Mouse (Mus musculus) v-Abl transformed pro-B cells (cell line): Measurements from ENCODE around the gene Agpat3.
"Not testable (repeated sequence)": the region's sequence is repeated elsewhere in the genome, so short reads cannot be mapped to it uniquely, and the experiment has no call there.

Experiments
- in situ Hi-C, 2 experiments: fragments of 400-800 bp; cut with MboI; formaldehyde crosslinking; loops; one replicate each; pipeline ENCODE4 v1.15.1; 2025; ENCODE audit not compliant: unreplicated experiment in 2 of 2

Gene Agpat3

DNA sequence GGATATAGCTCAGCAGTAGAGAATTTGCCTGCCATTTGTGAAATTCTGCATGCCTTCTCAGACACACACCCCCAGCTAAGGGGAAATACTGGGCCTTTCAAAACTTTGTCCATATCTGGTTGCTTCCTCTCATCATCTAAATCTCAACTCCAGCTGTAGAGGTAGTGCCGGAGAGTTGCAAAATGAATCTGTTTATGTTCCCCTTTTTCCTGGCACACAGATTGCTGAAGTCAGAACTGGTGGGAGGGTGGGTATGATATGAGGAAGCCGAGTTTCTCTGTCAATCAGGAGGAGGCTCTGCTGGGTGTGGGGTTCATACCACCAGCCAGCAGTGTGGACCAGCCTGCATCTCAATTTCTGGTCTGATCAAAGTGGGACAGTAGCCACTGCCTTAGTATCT is 11.8 kb upstream of the Agpat3 start:
- in situ Hi-C loops: no loop called here

DNA sequence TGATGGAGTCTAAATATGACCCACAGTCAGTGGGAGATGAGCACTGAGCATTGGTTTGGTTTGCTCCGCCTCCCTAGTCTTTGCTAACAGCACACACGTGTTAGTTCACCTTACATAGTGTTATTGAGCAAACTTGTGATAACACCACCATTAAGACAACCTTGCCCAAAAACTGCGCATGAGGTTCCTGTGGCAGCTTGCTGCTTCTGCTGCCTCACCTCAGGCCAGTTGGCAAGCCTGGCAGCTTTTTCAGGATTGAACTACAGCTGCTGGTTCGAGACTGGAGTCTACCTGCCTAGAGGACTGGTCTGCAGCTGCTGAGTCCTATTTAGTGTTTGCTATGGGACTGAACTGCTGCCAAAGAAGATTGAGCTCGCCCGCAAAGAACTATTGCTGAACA is 11.1 kb upstream of the Agpat3 start:
- in situ Hi-C loops: no loop called here

DNA sequence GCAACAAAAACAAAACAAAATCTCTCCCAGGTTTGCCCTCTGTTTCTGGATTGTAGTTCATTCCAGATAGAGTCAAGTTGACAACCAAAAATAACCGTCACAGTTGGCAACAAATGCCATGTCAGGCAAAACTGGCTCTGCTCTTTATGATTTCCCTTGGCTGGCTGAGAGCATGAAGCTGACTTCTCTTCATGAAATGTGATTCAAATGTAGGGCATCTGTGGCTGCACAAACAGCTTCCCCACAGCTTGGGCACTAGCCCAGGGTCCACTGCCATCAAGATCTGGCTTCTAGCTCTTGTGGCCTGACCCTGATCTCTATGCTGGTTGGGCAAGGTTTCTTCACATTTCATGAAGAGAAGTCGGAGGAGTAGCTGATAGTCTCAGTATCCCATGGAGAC is 9.7 kb upstream of the Agpat3 start:
- in situ Hi-C loops: no loop called here

DNA sequence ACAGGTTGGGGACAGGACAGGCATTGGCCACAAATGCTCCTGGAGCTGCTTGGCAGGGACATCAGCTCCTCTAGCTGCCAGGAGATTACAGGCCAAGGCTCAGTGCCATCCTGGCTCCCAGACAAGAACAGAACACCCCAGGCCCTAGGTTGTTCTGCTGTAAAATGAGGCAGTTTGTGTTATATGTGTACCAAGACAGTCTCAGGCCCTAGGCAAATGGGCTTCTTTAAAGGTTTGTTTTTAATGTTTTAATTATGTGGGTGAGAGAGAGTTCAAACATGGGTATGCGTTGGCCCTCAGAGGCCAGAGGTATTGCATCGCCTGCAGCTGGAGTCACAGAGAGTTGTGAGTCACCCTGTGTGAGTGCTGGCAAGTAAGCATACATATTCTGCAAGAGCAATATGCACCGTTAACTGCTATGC is 8.0 kb upstream of the Agpat3 start:
- in situ Hi-C loops: no loop called here

- in situ Hi-C loops: not testable (repeated sequence)
These were observed 6.7 kb upstream of the Agpat3 start for GRCm38 (mm10) chr10:78358999-78359398.

DNA sequence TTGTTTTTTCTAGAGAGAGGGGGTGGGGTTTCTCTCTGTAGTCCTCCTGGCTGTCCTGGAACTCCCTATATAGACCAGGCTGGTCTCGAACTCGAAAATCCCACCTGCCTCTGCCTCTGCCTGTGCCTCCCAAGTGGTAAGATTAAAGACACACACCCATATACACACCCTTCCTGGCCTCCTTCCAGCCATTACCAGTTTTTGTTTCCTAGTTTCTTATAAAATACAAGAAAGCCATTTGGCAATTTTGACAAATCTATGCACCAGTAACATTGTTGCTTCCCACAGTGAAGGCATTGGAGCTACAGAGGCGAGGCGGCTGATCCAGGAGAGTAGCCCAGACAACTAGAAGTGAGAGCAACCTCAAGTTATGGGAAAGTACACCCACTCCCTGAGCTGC is 6.0 kb upstream of the Agpat3 start:
- in situ Hi-C loops: no loop called here

GRCm38 (mm10) chr10:78357742-78358141 is 5.5 kb upstream of the Agpat3 start:
- in situ Hi-C loops: no loop called here

DNA sequence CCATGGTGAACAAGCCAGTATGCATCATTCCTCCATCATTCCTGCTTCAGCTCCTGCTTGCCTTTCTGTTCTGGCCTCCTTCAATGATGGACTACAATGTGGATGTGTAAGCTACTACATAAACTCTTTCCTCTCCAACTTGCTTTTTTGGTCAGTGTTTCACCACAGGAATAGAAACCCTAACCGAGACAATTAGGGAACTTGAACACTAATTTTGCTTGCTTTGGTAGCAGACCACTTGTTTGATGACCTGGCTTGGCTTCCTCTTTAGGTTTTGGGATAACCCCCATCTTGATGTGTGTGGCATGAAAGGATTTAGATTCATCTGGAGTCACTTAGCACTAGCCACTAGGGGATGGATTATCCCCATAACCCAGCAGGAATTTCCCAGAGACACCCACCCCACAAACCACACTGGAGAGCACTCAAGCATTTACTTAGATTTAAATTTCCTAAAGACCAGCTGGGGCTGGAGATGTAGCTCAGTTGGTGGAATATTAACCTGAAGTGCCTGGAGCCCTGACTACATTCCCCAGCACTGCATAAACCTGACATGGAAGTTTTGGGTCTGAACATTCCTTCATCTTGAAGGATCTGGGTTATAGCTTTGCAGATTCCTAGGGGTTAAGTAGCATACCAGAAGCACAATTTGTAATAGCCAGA is 3.8 kb upstream of the Agpat3 start:
- in situ Hi-C loops: no loop called here

DNA sequence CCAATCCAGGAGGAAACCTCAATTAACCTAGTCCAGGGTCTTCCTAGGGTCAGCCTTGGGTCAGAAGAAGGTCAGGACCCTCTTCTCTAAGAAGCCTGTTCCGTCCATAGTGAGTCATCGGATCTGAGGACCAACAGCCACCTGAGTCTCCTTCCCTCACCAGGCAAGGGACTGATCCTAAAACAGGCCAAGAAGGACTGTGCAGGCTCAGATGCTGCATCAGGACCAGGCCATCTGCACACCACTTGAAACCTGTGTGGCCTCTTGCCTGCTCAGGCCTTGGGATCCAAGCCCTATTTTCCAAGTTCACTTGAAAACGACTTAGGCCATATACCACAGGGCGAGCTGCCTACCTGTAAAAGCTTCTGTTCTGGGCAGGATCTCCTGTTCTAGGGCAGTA is 907 bp upstream of the Agpat3 start:
- in situ Hi-C loops: no loop called here

GRCm38 (mm10) chr10:78352666-78353030 is 359 bp upstream of the Agpat3 start:
- in situ Hi-C loops: no loop called here

DNA sequence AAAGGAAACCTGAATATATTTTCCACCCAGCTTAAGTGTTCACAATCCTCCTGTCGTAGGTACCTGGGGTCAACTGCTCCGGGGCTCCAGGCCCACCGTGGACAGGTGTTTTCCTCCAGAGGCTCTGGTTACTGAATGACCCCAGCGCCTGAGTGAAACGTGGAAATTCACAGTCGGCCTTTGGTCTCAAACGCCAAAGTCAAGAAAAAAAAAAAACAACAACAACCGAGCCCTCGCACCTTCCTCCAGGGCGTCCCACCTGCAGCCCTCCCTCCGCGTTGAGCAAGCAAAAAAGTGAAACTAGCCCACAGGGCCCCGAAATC is 764 bp downstream of the Agpat3 start:
- in situ Hi-C loops: no loop called here

GRCm38 (mm10) chr10:78350796-78351556 is 1.3 kb downstream of the Agpat3 start:
- in situ Hi-C loops: no loop called here

DNA sequence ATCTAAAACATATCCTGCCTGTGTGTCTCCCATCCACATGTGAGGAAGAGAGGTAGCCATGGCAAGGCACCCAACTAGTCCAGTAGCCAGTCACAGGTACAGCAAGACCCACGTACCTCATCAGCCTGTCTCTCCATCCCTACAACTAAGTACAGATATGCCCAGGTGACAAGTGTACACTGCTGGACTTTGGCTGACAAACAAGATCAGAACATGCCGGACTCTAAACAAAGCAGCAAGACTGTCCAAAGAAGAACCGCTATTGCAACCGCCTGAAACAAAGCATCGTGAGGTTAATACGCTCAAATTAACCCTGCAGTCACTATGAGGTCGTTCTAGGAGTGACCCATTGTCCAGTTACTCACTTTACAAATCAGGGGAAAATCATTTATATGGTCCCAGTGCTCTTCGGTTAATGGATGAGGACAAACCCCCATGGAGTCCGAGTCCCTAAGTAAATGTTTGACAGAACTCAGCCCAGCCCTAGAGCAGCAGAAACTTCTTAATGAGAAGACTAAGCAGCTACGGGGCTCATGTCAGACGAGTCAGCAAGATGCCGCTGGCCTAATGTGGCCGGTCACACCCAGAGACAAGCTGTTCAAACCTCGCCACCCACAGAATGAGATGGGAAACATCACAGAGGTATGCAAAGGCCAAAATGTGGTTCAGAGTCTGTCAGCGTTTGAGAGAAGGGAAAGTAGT is 2.7 kb downstream of the Agpat3 start:
- in situ Hi-C loops: no loop called here

DNA sequence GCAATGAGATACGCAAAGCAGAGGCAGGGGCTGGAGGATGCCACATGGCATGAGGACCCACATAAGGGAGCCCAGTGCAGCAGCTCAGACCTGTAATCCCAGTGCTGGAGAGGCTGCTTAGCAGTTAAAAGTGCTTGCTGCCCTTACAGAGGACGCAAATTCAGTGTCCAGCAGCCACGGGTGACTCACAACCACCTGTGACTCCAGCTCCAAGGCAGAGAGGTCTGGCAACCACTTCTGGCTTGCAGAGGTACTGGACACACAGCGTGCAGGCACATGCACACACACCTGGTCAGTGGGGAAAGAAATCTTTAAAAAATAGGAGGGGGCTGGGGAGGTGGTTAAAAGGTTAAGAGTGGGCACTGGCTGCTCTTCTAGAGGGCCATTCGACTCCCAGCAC is 4.1 kb downstream of the Agpat3 start:
- in situ Hi-C loops: no loop called here

DNA sequence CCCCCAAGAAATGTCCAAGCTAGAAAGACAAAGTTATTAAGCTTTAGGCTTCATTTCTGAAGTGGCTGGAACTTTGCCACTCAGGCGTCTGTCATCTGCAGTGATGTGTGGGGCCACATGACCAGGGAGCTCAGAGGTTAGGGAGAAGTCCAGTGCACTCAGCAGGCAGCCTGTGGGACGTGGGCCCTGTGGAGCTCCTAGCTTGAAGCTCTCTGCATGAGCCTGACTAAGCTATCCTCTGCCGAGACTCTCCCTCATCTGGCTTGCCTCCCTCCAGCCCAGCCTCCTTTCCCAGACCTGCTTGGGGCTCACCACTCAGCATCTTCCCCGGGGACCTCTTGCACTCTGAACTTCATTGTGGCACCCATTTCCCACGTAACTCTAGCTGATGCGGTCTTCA is 4.8 kb downstream of the Agpat3 start:
- in situ Hi-C loops: no loop called here

DNA sequence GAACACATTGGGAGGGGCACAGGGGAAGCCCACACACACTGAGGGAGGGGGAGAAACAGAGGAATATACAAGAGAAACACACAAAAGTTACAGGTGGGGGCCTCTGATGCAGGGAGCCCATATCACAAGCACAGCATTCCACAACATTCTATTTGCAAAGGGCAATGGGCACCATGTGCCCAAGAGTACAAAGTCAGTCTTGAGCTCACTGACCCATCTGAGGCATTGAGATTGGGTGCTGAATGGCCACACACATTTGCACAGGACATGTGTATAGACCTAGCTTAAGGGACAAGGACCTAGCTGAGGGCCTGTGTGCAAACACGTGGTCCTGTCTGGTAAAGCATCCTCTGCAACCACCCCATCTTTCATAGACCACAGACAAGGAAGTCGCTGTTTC is 6.8 kb downstream of the Agpat3 start:
- in situ Hi-C loops: no loop called here

GRCm38 (mm10) chr10:78342091-78342490 is 10.2 kb downstream of the Agpat3 start:
- in situ Hi-C loops: no loop called here

DNA sequence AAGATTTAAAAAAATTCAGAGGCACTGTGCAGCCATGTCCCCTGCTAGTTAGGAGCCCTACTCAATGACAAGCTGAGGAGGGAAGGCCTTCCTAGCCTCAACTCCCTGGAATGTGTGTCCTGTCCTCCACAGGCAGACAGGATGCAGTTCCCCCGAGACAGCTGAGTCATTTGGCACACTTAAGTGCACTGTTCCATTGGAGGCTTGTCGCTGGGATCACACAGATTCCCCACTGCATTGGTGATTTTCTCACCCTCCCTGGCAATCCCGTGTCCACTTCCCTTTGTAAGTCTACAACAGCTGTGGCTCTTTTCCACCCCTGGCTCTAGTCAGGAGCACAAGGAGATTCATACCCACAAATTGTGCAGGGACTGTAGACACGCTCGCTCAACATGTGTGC is 14.1 kb downstream of the Agpat3 start:
- in situ Hi-C loops: no loop called here

DNA sequence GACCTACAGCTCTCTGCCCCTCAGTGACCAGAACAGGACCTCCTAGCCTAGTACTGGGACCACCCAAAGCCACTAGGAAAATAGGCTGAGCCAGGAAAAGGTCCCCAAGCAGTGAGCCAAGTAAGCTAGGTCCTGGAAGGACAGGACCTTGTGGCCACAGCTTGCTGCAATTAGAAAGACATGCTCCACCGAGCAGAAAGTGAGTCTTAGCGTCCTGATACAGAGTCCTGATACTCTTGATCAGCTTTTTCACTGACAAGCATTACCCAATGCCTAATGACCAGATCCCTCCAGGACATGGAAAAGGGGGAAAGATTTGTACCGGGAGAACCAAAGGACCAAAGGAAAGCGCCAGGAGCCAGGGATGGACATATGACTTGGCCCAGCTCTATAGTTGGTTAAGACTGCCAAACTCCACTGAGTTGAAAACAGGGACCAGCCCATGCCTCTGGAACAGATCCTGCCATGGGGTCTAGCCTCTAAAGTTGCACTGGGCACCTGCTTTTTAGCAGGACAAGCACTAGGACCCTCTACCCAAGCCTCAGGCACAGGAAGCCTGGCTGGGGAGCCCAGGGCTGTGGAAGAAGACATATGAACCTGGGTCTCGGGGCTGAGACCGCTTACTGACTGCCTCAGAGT is 17.2 kb downstream of the Agpat3 start:
- in situ Hi-C loops: no loop called here

- in situ Hi-C loops: no loop called here
These were observed 20.7 kb downstream of the Agpat3 start for GRCm38 (mm10) chr10:78331577-78331976.

DNA sequence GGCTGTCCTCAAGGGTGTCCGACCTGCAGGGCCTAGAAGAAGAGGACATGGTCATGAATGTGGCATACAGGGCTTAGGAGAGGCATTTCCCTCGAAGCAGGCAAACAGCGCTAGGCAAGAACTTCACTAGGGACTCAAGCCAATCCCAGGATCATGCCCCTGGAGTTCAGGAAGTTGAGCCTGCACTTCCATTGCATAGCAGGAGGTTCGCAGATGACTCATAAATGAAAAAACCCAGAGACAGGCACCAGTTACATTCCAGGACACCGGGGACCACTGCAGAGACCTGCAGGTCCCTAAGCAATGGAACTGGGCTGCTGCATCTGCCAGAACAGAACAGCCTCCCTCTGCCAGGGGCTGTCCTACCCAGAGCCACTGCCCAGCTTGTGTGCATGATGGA is 23.0 kb downstream of the Agpat3 start:
- in situ Hi-C loops: no loop called here
